Mouse (Mus musculus) bone marrow, adult 2 months (tissue): ENCODE data around the gene Robo4. TPM values are rescaled to one million over a fixed set of nuclear protein-coding genes. Genes with fewer than 3 reads are reported as not detected.

Experiments used
- H3K27ac ChIP-seq: fragments of 200-500 bp; 2 replicates; pipeline ENCODE4 v1.5.1; 2012; ENCODE audit warnings: low read depth, mild to moderate bottlenecking, control low read depth, inconsistent platforms, low read length; ENCODE audit not compliant: control insufficient read depth, poor library complexity, insufficient read depth
- H3K4me1 ChIP-seq: fragments of 200-500 bp; 2 replicates; pipeline ENCODE4 v1.6.1; 2011; ENCODE audit warnings: low read length; ENCODE audit not compliant: control insufficient read depth, insufficient read depth
- H3K4me3 ChIP-seq: fragments of 200-500 bp; replicated peaks from 2 replicates; pipeline ENCODE3; 2011; ENCODE audit warnings: mild to moderate bottlenecking, low read depth, low read length, control low read depth; ENCODE audit not compliant: control insufficient read depth
- CTCF ChIP-seq: fragments of 200-500 bp; IDR thresholded peaks from 2 replicates; pipeline ENCODE4 v1.5.1; 2011; ENCODE audit warnings: low read length, control low read depth; ENCODE audit not compliant: control insufficient read depth, insufficient read depth
- POLR2A ChIP-seq: fragments of 200-500 bp; IDR thresholded peaks from 2 replicates; pipeline ENCODE4 v1.6.1; 2011; ENCODE audit warnings: low read depth, mild to moderate bottlenecking, control low read depth, low read length, borderline replicate concordance; ENCODE audit not compliant: control insufficient read depth
- WGBS: fragments of 180-500 bp; shearing (Covaris S2); methylation state at CpG from one replicate; pipeline ENCODE4 v1.1.7; 2018; 5-methylcytosine and 5-hydroxymethylcytosine counted together
- polyA plus RNA-seq: library from polyadenylated mRNA; stranded (reverse); fragments of >200 nt; gene quantifications from 2 replicates; pipeline ENCODE4 v1.2.4, GENCODE M21; 2011; ENCODE audit warnings: low replicate concordance; ENCODE audit not compliant: missing spikeins, insufficient read depth, insufficient read length

Gene Robo4
- polyA plus RNA-seq, 1 experiment: 4.8 TPM

DNA sequence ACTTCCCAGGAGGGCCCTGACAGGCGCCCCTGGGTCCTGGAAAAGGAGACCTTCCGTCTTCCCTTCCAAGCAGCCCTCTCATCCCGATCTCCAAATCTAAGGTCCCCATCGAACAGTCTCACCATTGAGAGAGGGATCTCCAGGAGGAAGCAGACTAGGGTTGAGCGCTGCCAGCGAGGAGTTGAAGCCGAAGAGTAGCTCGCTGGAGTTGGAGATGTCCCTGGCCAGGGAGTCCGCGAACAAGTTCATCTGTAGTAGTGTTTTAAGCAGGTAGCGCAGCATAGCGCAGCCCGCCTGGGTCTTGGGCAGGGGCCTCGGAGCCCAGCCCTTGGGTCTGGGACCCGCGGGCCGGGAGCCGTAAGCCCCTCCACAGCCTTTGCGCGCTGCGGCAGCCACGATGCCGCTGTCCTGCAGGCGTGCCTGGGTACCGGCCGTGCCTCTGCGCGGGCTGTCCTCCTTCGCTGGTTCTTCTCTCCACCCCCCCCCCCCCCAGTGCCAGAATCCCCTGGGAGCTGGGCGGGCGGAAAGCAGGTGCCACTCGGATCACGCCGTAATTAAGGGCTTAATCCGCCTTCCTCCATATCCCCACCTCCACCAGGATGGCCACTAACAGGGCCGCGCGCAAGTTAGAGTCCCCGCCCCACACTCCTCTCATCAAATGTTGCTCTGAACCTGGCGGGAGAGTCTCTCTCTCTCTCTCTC lies 31.2 kb downstream of the Robo4 start, which contains the start of gene Robo3:
Gene Robo3, minus strand, starts transcription at position 527 of the 702 bp plus-strand sequence.
- Histone ChIP-seq H3K4me3 (no peak within 1 kb of the TSS), H3K27ac (no peak within 1 kb of the TSS), H3K4me1 (no peaks in the 10 kb centered on the region)
- TF ChIP-seq CTCF (no peak), POLR2A (no peak)
- 1% methylated on average over 39 of the region's 40 CpGs for WGBS

GRCm38 (mm10) chr9:37433823-37434560 lies 32.3 kb downstream of the Robo4 start:
- no peaks in the 10 kb centered on the region for H3K4me1 ChIP-seq

GRCm38 (mm10) chr9:37434932-37435331 lies 33.2 kb downstream of the Robo4 start:
- TF ChIP-seq POLR2A: no peak
- TF ChIP-seq CTCF: no peak
- WGBS: 20% methylated on average over 14 of the region's 14 CpGs
- no peak overlapping the region for H3K27ac ChIP-seq
- H3K4me3 ChIP-seq: no peak overlapping the region
- no peaks in the 10 kb centered on the region for H3K4me1 ChIP-seq

More at GRCm38 (mm10) chr9:37433823-37434560, 32.3 kb downstream of the Robo4 start:
- WGBS: 1% methylated on average over 18 of the region's 18 CpGs
- no peak overlapping the region for H3K27ac ChIP-seq
- no peak overlapping the region for H3K4me3 ChIP-seq
- TF ChIP-seq CTCF (no peak), POLR2A (no peak)

- no peaks in the 10 kb centered on the region for H3K4me1 ChIP-seq
- TF ChIP-seq CTCF (no peak), POLR2A (no peak)
- no peak overlapping the region for H3K4me3 ChIP-seq
- 22% methylated on average over 4 of the region's 4 CpGs for WGBS
- no peak overlapping the region for H3K27ac ChIP-seq
Observed at GRCm38 (mm10) chr9:37435616-37436015, 33.9 kb downstream of the Robo4 start.

DNA sequence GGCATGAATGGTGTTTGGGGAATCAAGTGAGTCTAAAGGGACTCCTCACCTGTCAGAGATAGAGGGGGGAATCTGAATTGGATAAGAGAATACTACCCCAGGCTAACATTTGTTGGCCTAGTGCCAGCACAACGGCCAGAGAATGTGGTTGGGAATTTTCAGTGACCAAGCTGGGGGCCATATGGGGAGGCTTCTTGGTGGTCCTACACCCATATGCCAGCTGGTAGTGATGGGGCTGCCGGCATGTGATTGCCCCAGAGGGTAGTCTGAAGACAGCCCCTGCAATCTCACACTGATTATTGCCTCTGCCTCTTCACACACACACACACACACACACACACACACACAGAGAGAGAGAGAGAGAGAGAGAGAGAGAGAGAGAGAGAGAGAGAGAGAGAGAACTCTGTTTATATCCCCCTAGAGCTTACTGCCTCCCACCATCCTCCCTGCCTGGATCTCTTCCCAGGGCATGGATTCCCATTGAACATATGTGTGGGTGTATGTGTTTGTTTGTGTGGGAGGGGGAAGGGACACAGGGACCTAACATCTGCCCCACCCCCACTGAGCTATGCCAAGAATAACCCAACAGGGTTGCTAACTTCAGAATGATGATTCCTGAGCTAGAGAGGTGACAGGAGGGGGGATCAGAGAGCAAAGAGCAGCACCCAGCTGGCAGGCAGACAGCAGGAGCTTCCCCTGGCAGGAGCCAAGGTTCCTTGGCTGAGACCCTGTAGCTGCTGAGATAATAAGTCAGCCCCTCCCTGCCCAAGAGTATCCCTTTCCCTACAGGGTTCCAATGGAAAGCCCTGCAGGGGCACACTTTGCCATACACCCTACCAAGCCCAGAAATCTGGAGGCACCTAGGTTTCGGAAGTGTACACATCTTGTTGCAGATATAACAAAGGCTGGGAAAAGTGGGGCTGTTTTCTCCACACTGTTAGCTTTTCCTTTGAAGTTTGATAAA lies 36.4 kb downstream of the Robo4 start:
- WGBS: 55% methylated on average over 3 of the region's 3 CpGs
- H3K4me1 ChIP-seq: no peaks in the 10 kb centered on the region

DNA sequence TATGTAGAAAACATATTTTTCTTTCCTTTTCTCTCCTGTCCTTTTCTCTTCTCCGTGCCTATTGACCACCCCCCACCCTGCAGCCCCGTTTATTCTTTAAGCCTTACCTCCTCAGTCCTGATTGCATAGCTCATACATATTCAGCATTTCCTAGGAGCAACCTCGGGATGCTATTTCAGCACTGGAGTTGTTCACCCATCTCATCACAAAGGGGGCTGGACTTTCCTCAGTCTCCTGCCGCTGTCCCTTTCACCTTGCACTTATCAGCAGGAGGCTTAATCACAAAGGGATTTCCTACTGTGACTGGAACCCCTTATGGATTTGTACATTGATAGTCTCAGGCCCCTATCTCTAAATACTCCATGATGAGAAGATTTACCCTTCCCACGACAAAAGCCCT lies 50.7 kb downstream of the Robo4 start:
- WGBS: 5% methylated on average over 5 of the region's 5 CpGs
- TF ChIP-seq POLR2A: no peak
- no peak for TF ChIP-seq CTCF
- no peaks in the 10 kb centered on the region for H3K4me1 ChIP-seq
- no peak overlapping the region for H3K4me3 ChIP-seq
- no peak overlapping the region for H3K27ac ChIP-seq

More for the DNA sequence above, 36.4 kb downstream of the Robo4 start:
- H3K4me3 ChIP-seq: no peak overlapping the region
- H3K27ac ChIP-seq: no peak overlapping the region
- TF ChIP-seq CTCF: no peak
- no peak for TF ChIP-seq POLR2A

GRCm38 (mm10) chr9:37453328-37453727 lies 51.6 kb downstream of the Robo4 start:
- TF ChIP-seq CTCF: no peak
- no peak overlapping the region for H3K4me3 ChIP-seq
- 75% methylated on average over 4 of the region's 4 CpGs for WGBS
- no peaks in the 10 kb centered on the region for H3K4me1 ChIP-seq
- no peak overlapping the region for H3K27ac ChIP-seq
